Mouse (Mus musculus) bone marrow, adult 2 months (tissue): Measurements from ENCODE around the gene Heg1.

Source experiments
- CTCF ChIP-seq: fragments of 200-500 bp; IDR thresholded peaks from 2 replicates; pipeline ENCODE4 v1.5.1; 2011; ENCODE audit warnings: low read length, control low read depth; ENCODE audit not compliant: control insufficient read depth, insufficient read depth
- POLR2A ChIP-seq: fragments of 200-500 bp; IDR thresholded peaks from 2 replicates; pipeline ENCODE4 v1.6.1; 2011; ENCODE audit warnings: low read depth, mild to moderate bottlenecking, control low read depth, low read length, borderline replicate concordance; ENCODE audit not compliant: control insufficient read depth

GRCm38 (mm10) chr16:33662841-33663240 is 21.3 kb upstream of the Heg1 start:
- TF ChIP-seq POLR2A (no peak), CTCF (no peak)
